Mouse (Mus musculus): ENCODE measurements around the gene Tmem114. TPM values are rescaled to one million over a fixed set of nuclear protein-coding genes. Genes with fewer than 3 reads are reported as not detected.

Tmem114 gene
- polyA plus RNA-seq, 1 experiment from 2014 or later, result not detected

GRCm38 (mm10) chr16:8453301-8453700 is 28.4 kb upstream of the Tmem114 start:
- Histone ChIP-seq H3K27ac (no peak overlapping the region), H3K9ac (ENCODE audit: low read depth, low read length) (no peak overlapping the region), H3K4me3 (replicated peaks; ENCODE audit: low read depth, low read length) (no peak overlapping the region), H3K4me2 (ENCODE audit: low read length) (no peak overlapping the region), H3K9me3 (replicated peaks; ENCODE audit: low read length) (no peaks in the 10 kb centered on the region), H3K36me3 (ENCODE audit: insufficient read depth, low read length) (no peaks in the 10 kb centered on the region), H3K4me1 (replicated peaks; ENCODE audit: insufficient read depth, low read length) (no peaks in the 10 kb centered on the region), H3K27me3 (ENCODE audit: insufficient read depth, low read length) (no peaks in the 10 kb centered on the region)
- ATAC-seq (replicated peaks; ENCODE audit: low FRiP score, low read depth) (no peak), DNase-seq (ENCODE audit: low spot score) (no peak)
- TF ChIP-seq CTCF (IDR thresholded peaks at IDR 0.05; ENCODE audit: low read depth), result no peak
- 93% methylated on average over 2 of the region's 2 CpGs for whole genome bisulfite sequencing

- no peak overlapping the region for H3K27ac ChIP-seq
- TF ChIP-seq CTCF (IDR thresholded peaks at IDR 0.05; ENCODE audit: low read depth), result no peak
- no peaks in the 10 kb centered on the region for H3K36me3 ChIP-seq (ENCODE audit: insufficient read depth, low read length)
- H3K27me3 ChIP-seq (ENCODE audit: insufficient read depth, low read length), result no peaks in the 10 kb centered on the region
- no peaks in the 10 kb centered on the region for H3K4me1 ChIP-seq (replicated peaks; ENCODE audit: insufficient read depth, low read length)
- no peak overlapping the region for H3K9ac ChIP-seq (ENCODE audit: low read depth, low read length)
- ATAC-seq (replicated peaks; ENCODE audit: low FRiP score, low read depth) (no peak), DNase-seq (ENCODE audit: low spot score) (no peak)
- H3K9me3 ChIP-seq (replicated peaks; ENCODE audit: low read length), result no peaks in the 10 kb centered on the region
- no peak overlapping the region for H3K4me3 ChIP-seq (replicated peaks; ENCODE audit: low read depth, low read length)
- WGBS, result 87% methylated on average over 6 of the region's 6 CpGs
- no peak overlapping the region for H3K4me2 ChIP-seq (ENCODE audit: low read length)
These were observed 21.3 kb upstream of the Tmem114 start for GRCm38 (mm10) chr16:8446256-8446655.

GRCm38 (mm10) chr16:8444911-8445310 is 20.0 kb upstream of the Tmem114 start:
- WGBS, result 84% methylated on average over 7 of the region's 7 CpGs
- Histone ChIP-seq H3K4me1 (replicated peaks; ENCODE audit: insufficient read depth, low read length) (no peaks in the 10 kb centered on the region), H3K27ac (no peak overlapping the region), H3K9me3 (replicated peaks; ENCODE audit: low read length) (no peaks in the 10 kb centered on the region), H3K36me3 (ENCODE audit: insufficient read depth, low read length) (no peaks in the 10 kb centered on the region), H3K9ac (ENCODE audit: low read depth, low read length) (no peak overlapping the region), H3K4me3 (replicated peaks; ENCODE audit: low read depth, low read length) (no peak overlapping the region), H3K4me2 (ENCODE audit: low read length) (no peak overlapping the region), H3K27me3 (ENCODE audit: insufficient read depth, low read length) (no peaks in the 10 kb centered on the region)
- no peak for DNase-seq (ENCODE audit: low spot score)
- TF ChIP-seq CTCF (IDR thresholded peaks at IDR 0.05; ENCODE audit: low read depth), result no peak
- no peak for ATAC-seq (replicated peaks; ENCODE audit: low FRiP score, low read depth)

GRCm38 (mm10) chr16:8432616-8433015 is 7.7 kb upstream of the Tmem114 start:
- H3K4me2 ChIP-seq (ENCODE audit: low read length), result no peak overlapping the region
- DNase-seq (ENCODE audit: low spot score) (no peak), ATAC-seq (replicated peaks; ENCODE audit: low FRiP score, low read depth) (no peak)
- no peaks in the 10 kb centered on the region for H3K27me3 ChIP-seq (ENCODE audit: insufficient read depth, low read length)
- H3K9me3 ChIP-seq (replicated peaks; ENCODE audit: low read length), result no peaks in the 10 kb centered on the region
- no peak overlapping the region for H3K27ac ChIP-seq
- no peaks in the 10 kb centered on the region for H3K4me1 ChIP-seq (replicated peaks; ENCODE audit: insufficient read depth, low read length)
- H3K36me3 ChIP-seq (ENCODE audit: insufficient read depth, low read length), result no peaks in the 10 kb centered on the region
- no peak overlapping the region for H3K4me3 ChIP-seq (replicated peaks; ENCODE audit: low read depth, low read length)
- TF ChIP-seq CTCF (IDR thresholded peaks at IDR 0.05; ENCODE audit: low read depth), result no peak
- H3K9ac ChIP-seq (ENCODE audit: low read depth, low read length), result no peak overlapping the region
- WGBS, result 90% methylated on average over 3 of the region's 3 CpGs

- H3K36me3 ChIP-seq (ENCODE audit: insufficient read depth, low read length), result no peaks in the 10 kb centered on the region
- H3K4me2 ChIP-seq (ENCODE audit: low read length), result no peak overlapping the region
- no peak overlapping the region for H3K9ac ChIP-seq (ENCODE audit: low read depth, low read length)
- no peak for ATAC-seq (replicated peaks; ENCODE audit: low FRiP score, low read depth)
- no peaks in the 10 kb centered on the region for H3K9me3 ChIP-seq (replicated peaks; ENCODE audit: low read length)
- H3K27ac ChIP-seq, result no peak overlapping the region
- DNase-seq (ENCODE audit: low spot score), result no peak
- H3K4me1 ChIP-seq (replicated peaks; ENCODE audit: insufficient read depth, low read length), result no peaks in the 10 kb centered on the region
- no peak overlapping the region for H3K4me3 ChIP-seq (replicated peaks; ENCODE audit: low read depth, low read length)
- WGBS, result 75% methylated on average over 4 of the region's 4 CpGs
- H3K27me3 ChIP-seq (ENCODE audit: insufficient read depth, low read length), result peaks cover 8% of the 10 kb centered on the region
- no peak for TF ChIP-seq CTCF (IDR thresholded peaks at IDR 0.05; ENCODE audit: low read depth)
These were observed 4.6 kb upstream of the Tmem114 start for GRCm38 (mm10) chr16:8429531-8429930.

- H3K9me3 ChIP-seq (replicated peaks; ENCODE audit: low read length), result no peaks in the 10 kb centered on the region
- no peak overlapping the region for H3K27ac ChIP-seq
- DNase-seq (ENCODE audit: low spot score) (no peak), ATAC-seq (replicated peaks; ENCODE audit: low FRiP score, low read depth) (no peak)
- no peaks in the 10 kb centered on the region for H3K4me1 ChIP-seq (replicated peaks; ENCODE audit: insufficient read depth, low read length)
- no peak overlapping the region for H3K4me3 ChIP-seq (replicated peaks; ENCODE audit: low read depth, low read length)
- peaks cover 22% of the 10 kb centered on the region for H3K27me3 ChIP-seq (ENCODE audit: insufficient read depth, low read length)
- WGBS, result 85% methylated on average over 5 of the region's 5 CpGs
- no peak overlapping the region for H3K4me2 ChIP-seq (ENCODE audit: low read length)
- no peak for TF ChIP-seq CTCF (IDR thresholded peaks at IDR 0.05; ENCODE audit: low read depth)
- H3K9ac ChIP-seq (ENCODE audit: low read depth, low read length), result no peak overlapping the region
- no peaks in the 10 kb centered on the region for H3K36me3 ChIP-seq (ENCODE audit: insufficient read depth, low read length)
These were observed 800 bp upstream of the Tmem114 start for GRCm38 (mm10) chr16:8425736-8426135.
